Mouse (Mus musculus) C2C12 (cell line): Measurements from ENCODE around the gene Spire2.

Experiments
- CEBPB ChIP-seq: IDR thresholded peaks from one replicate; pipeline ENCODE4 v1.6.1; 2011; ENCODE audit warnings: low read depth, mild to moderate bottlenecking, control low read depth, moderate library complexity
- CTCF ChIP-seq: IDR thresholded peaks from one replicate; pipeline ENCODE4 v1.5.1; 2011; ENCODE audit not compliant: control insufficient read depth, insufficient read depth, insufficient read length
- MAX ChIP-seq: IDR thresholded peaks from one replicate; pipeline ENCODE4 v1.6.1; 2011; ENCODE audit warnings: mild to moderate bottlenecking, control low read depth
- MYOD1 ChIP-seq: IDR thresholded peaks from one replicate; pipeline ENCODE4 v1.6.1; 2011; ENCODE audit warnings: low read depth; ENCODE audit not compliant: control insufficient read depth, insufficient read length
- MYOG ChIP-seq: IDR thresholded peaks from one replicate; pipeline ENCODE4 v1.6.1; 2011; ENCODE audit not compliant: control insufficient read depth, insufficient read length; ENCODE audit errors: extremely low read depth
- USF1 ChIP-seq: IDR thresholded peaks from one replicate; pipeline ENCODE4 v1.6.1; 2011; ENCODE audit warnings: low read depth, mild to moderate bottlenecking, control low read depth, moderate library complexity

GRCm38 (mm10) chr8:123373403-123374238, 41.1 kb downstream of the Spire2 start, which contains the start of gene Tcf25:
- no peak for TF ChIP-seq MYOD1
- TF ChIP-seq MAX = no peak
- TF ChIP-seq CTCF = peak; percentile 5
- no peak for TF ChIP-seq CEBPB
- TF ChIP-seq USF1 = no peak
- no peak for TF ChIP-seq MYOG
